Comparison of ENCODE assay signal across 20 mouse cellular contexts in genomic region chr4:16357792-16358191, GRCm38 (mm10).
DNase-seq lines count a peak whose midpoint lies in the region; ATAC-seq and TF ChIP-seq lines count a peak whose summit lies in the region.
"Had no signal": no experiment of that assay in that cellular context is flagged by ENCODE, and none has a peak within 500 bp of the region (broad histone marks: within the 10 kb centered on the region; RNA-seq: fewer than 3 reads in every experiment).

No protein-coding gene starts in this region.

- H3K9me3 ChIP-seq in embryonic facial prominence, embryonic 14.5 days (ENCODE audit: control insufficient read depth, low read length), result no peaks in the 10 kb centered on the region
- H3K9me3 ChIP-seq in embryonic facial prominence, embryonic 10.5 days, result no peaks in the 10 kb centered on the region
- no peaks in the 10 kb centered on the region for H3K9me3 ChIP-seq in heart, postnatal 0 days (replicated peaks; ENCODE audit: control insufficient read depth, low read length)
- no peaks in the 10 kb centered on the region for H3K9me3 ChIP-seq in forebrain, postnatal 0 days (ENCODE audit: low read length)
- H3K9me3 ChIP-seq: heart, embryonic 13.5 days; hindbrain, embryonic 15.5 days; liver, embryonic 13.5 days; lung, embryonic 15.5 days had no signal

- TF ChIP-seq EP300 in heart, postnatal 0 days (IDR thresholded peaks at IDR 0.05; ENCODE audit: low read depth), result 0 out of 2 replicates have a peak, but pooled peaks have one; percentile 41

- no peak overlapping the region for H3K27ac ChIP-seq in embryonic facial prominence, embryonic 14.5 days (replicated peaks; ENCODE audit: low read depth, low read length)
- no peak overlapping the region for H3K27ac ChIP-seq in embryonic facial prominence, embryonic 10.5 days (replicated peaks)
- no peak overlapping the region; the same call in 1 of the 2 replicates for H3K27ac ChIP-seq in heart, postnatal 0 days (ENCODE audit: low read depth)
- no peak overlapping the region for H3K27ac ChIP-seq in forebrain, postnatal 0 days (ENCODE audit: low read depth, low read length)
- H3K27ac ChIP-seq: gastrocnemius, adult 2 months; heart, embryonic 13.5 days; hindbrain, embryonic 15.5 days; kidney, postnatal 0 days; liver, embryonic 13.5 days; lung, embryonic 15.5 days; macrophage had no signal

- no peak overlapping the region for H3K4me2 ChIP-seq in embryonic facial prominence, embryonic 14.5 days (ENCODE audit: low read depth, low read length)
- no peak overlapping the region for H3K4me2 ChIP-seq in heart, postnatal 0 days (ENCODE audit: low read depth, low read length)
- no peak overlapping the region for H3K4me2 ChIP-seq in forebrain, postnatal 0 days (ENCODE audit: low read depth)
- H3K4me2 ChIP-seq: heart, embryonic 13.5 days; hindbrain, embryonic 15.5 days; liver, embryonic 13.5 days; lung, embryonic 15.5 days had no signal

- H3K4me3 ChIP-seq in embryonic facial prominence, embryonic 14.5 days (ENCODE audit: low read depth, low read length), result no peak overlapping the region
- no peak overlapping the region for H3K4me3 ChIP-seq in embryonic facial prominence, embryonic 10.5 days
- no peak overlapping the region for H3K4me3 ChIP-seq in heart, postnatal 0 days (ENCODE audit: low read depth, low read length)
- H3K4me3 ChIP-seq in forebrain, postnatal 0 days (ENCODE audit: low read depth, low read length), result no peak overlapping the region
- H3K4me3 ChIP-seq: gastrocnemius, adult 2 months; heart, embryonic 13.5 days; hindbrain, embryonic 15.5 days; liver, embryonic 13.5 days; lung, embryonic 15.5 days had no signal

- TF ChIP-seq CTCF in heart, postnatal 0 days (IDR thresholded peaks at IDR 0.05; ENCODE audit: low read depth), result no peak
- TF ChIP-seq CTCF in forebrain, postnatal 0 days (IDR thresholded peaks at IDR 0.05; ENCODE audit: low read depth), result no peak

- peak; percentile 23 for DNase-seq in embryonic facial prominence, embryonic 14.5 days (ENCODE audit: low spot score)
- DNase-seq in embryonic facial prominence, embryonic 10.5 days (ENCODE audit: low spot score), result no peak
- peak; percentile 50 for DNase-seq in heart, postnatal 0 days (ENCODE audit: low spot score)
- DNase-seq in heart, adult 9 months (ENCODE audit: low spot score in 2 of 2), result no peak
- peak; percentile 84 for DNase-seq in Muller cell, postnatal 12 days (ENCODE audit: inconsistent ontology term)
- DNase-seq in forebrain, postnatal 0 days, result peak; percentile 30
- no peak for DNase-seq in adrenal gland, postnatal 14 days
- DNase-seq: adrenal gland, postnatal 36 days; gastrocnemius, adult 2 months; kidney, adult 11 months; layer of hippocampus, postnatal 36 days; liver, embryonic 13.5 days; spleen, adult 18-20 months; thymus, adult 18-20 months had no signal

- H3K4me1 ChIP-seq in embryonic facial prominence, embryonic 14.5 days (ENCODE audit: control insufficient read depth, insufficient read depth, low read length), result no peaks in the 10 kb centered on the region
- no peaks in the 10 kb centered on the region for H3K4me1 ChIP-seq in embryonic facial prominence, embryonic 10.5 days
- no peaks in the 10 kb centered on the region for H3K4me1 ChIP-seq in heart, postnatal 0 days (ENCODE audit: control insufficient read depth, insufficient read depth)
- H3K4me1 ChIP-seq in forebrain, postnatal 0 days (ENCODE audit: insufficient read depth), result no peaks in the 10 kb centered on the region
- H3K4me1 ChIP-seq: hindbrain, embryonic 15.5 days; liver, embryonic 13.5 days; lung, embryonic 15.5 days had no signal

- peak; percentile 33; the same call in 1 of the 2 replicates for ATAC-seq in embryonic facial prominence, embryonic 14.5 days (ENCODE audit: low read depth)
- ATAC-seq in heart, postnatal 0 days (ENCODE audit: insufficient read depth, low read depth), result peak; percentile 44; the same call in 1 of the 2 replicates
- ATAC-seq in forebrain, postnatal 0 days, result peak; percentile 77
- no peak for ATAC-seq in activated CD4-positive, CD25-positive, alpha-beta regulatory T cell, adult 4 months

- H3K9ac ChIP-seq in embryonic facial prominence, embryonic 14.5 days (ENCODE audit: low read depth, low read length), result no peak overlapping the region
- no peak overlapping the region for H3K9ac ChIP-seq in heart, postnatal 0 days (replicated peaks; ENCODE audit: low read depth, low read length)
- H3K9ac ChIP-seq in forebrain, postnatal 0 days, result no peak overlapping the region
- H3K9ac ChIP-seq: heart, embryonic 13.5 days; hindbrain, embryonic 15.5 days; liver, embryonic 13.5 days; lung, embryonic 15.5 days had no signal

- WGBS in embryonic facial prominence, embryonic 14.5 days, result 54% methylated on average over 2 of the region's 2 CpGs
- WGBS in embryonic facial prominence, embryonic 10.5 days, result 79% methylated on average over 2 of the region's 2 CpGs
- 28% methylated on average over 2 of the region's 2 CpGs for WGBS in heart, postnatal 0 days
- WGBS in forebrain, postnatal 0 days, result 17% methylated on average over 2 of the region's 2 CpGs

- no peaks in the 10 kb centered on the region for H3K36me3 ChIP-seq in embryonic facial prominence, embryonic 14.5 days (ENCODE audit: control insufficient read depth, insufficient read depth, low read length)
- H3K36me3 ChIP-seq in embryonic facial prominence, embryonic 10.5 days (replicated peaks), result no peaks in the 10 kb centered on the region
- no peaks in the 10 kb centered on the region for H3K36me3 ChIP-seq in heart, postnatal 0 days (replicated peaks; ENCODE audit: control insufficient read depth, insufficient read depth, low read length)
- H3K36me3 ChIP-seq in forebrain, postnatal 0 days (ENCODE audit: insufficient read depth), result no peaks in the 10 kb centered on the region
- H3K36me3 ChIP-seq: heart, embryonic 13.5 days; hindbrain, embryonic 15.5 days; liver, embryonic 13.5 days; lung, embryonic 15.5 days had no signal

- no peaks in the 10 kb centered on the region for H3K27me3 ChIP-seq in embryonic facial prominence, embryonic 14.5 days (replicated peaks; ENCODE audit: control insufficient read depth, insufficient read depth, low read length)
- no peaks in the 10 kb centered on the region for H3K27me3 ChIP-seq in embryonic facial prominence, embryonic 10.5 days (replicated peaks; ENCODE audit: low read depth, poor library complexity, severe bottlenecking)
- H3K27me3 ChIP-seq in heart, postnatal 0 days (ENCODE audit: control insufficient read depth, insufficient read depth, low read length), result no peaks in the 10 kb centered on the region
- H3K27me3 ChIP-seq in forebrain, postnatal 0 days (ENCODE audit: insufficient read depth, low read length), result no peaks in the 10 kb centered on the region
- H3K27me3 ChIP-seq: heart, embryonic 13.5 days; hindbrain, embryonic 15.5 days; liver, embryonic 13.5 days; lung, embryonic 15.5 days had no signal

Comparison
In these comparisons a context has a peak if more than half of its experiments do, and no peak if none do; other contexts are left out.
1. DNase-seq: peak in embryonic facial prominence, embryonic 14.5 days (single experiment), heart, postnatal 0 days (single experiment), Muller cell, postnatal 12 days (single experiment) and forebrain, postnatal 0 days (single experiment); none in embryonic facial prominence, embryonic 10.5 days (single experiment), heart, adult 9 months (0 of 2) and adrenal gland, postnatal 14 days (single experiment).